Mouse (Mus musculus) layer of hippocampus, adult 2 months (tissue): ENCODE results near the gene Mettl14. TPM values are rescaled to one million over a fixed set of nuclear protein-coding genes. Genes with fewer than 3 reads are reported as not detected.

Source experiments
- DNase-seq, 2 experiments: peaks; one replicate each; pipeline ENCODE4 v3.0.0; 2022; ENCODE audit warnings: low spot score in 2 of 2
- H3K27ac ChIP-seq: fragments of 200-600 bp; 2 replicates; pipeline ENCODE4 v1.8.1; 2022
- H3K4me3 ChIP-seq: fragments of 200-600 bp; 2 replicates; pipeline ENCODE4 v1.8.1; 2022; ENCODE audit warnings: mild to moderate bottlenecking
- CTCF ChIP-seq: fragments of 200-600 bp; conservative IDR thresholded peaks from 2 replicates; pipeline ENCODE4 v1.8.1; 2022; ENCODE audit warnings: antibody characterized with exemption, mild to moderate bottlenecking, moderate library complexity
- total RNA-seq, 2 experiments: library from RNA; stranded (reverse); gene quantifications; 2 replicates each; pipeline ENCODE4 v1.2.3; 2021

The Mettl14 gene
- total RNA-seq, 2 experiments from 2014 or later: 14.9 to 19.1 TPM

DNA sequence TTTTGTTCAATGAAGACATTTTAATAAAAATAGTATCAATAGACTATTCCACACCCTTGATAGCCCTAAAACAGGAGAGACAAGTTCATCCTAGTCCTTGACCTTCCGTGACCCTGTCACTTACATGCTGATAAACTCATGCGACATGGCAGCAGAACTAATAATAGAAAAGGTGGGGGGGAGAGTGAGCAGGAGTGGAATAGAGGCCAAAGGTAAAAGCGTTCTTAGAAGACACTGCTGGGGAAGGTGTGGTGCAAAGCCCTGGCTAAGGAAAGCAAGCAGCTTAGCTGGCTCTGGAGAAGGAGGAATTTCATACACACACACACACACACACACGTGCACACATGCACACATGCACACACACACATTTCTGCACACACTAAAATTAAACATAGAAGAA, 61.6 kb downstream of the Mettl14 start:
- TF ChIP-seq CTCF: no peak
- DNase-seq: no peak
- no peak overlapping the region for H3K4me3 ChIP-seq
- H3K27ac ChIP-seq: no peak overlapping the region

GRCm38 (mm10) chr3:123322147-123322546, 63.8 kb downstream of the Mettl14 start:
- Histone ChIP-seq H3K4me3 (no peak overlapping the region), H3K27ac (no peak overlapping the region)
- DNase-seq: peak; percentile 27 to 62
- TF ChIP-seq CTCF: peak; percentile 87

DNA sequence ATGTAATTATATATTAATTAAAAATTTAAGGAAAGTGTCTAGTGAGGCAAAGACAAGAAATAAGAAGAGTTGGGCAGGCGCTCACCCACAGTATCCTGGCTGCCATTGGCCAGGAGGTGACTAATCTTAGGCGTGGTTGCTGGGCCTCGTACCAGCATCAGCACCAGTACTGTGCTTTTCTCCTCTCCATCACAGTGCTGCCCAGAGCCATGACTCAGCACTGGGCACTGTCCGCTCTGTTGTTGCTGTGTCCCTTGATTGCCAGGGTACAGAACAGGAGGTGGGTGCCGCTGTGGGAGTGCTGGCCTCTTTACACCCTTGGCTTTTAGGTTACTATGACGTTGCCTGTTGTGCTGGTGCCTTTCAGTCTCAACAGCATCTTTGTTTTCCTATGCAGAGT, 64.3 kb downstream of the Mettl14 start:
- Histone ChIP-seq H3K4me3 (no peak overlapping the region), H3K27ac (peak overlapping the region; percentile 49; the same call in 1 of the 2 replicates)
- peak in 1 of 2 experiments; percentile 37 for DNase-seq
- TF ChIP-seq CTCF: no peak

DNA sequence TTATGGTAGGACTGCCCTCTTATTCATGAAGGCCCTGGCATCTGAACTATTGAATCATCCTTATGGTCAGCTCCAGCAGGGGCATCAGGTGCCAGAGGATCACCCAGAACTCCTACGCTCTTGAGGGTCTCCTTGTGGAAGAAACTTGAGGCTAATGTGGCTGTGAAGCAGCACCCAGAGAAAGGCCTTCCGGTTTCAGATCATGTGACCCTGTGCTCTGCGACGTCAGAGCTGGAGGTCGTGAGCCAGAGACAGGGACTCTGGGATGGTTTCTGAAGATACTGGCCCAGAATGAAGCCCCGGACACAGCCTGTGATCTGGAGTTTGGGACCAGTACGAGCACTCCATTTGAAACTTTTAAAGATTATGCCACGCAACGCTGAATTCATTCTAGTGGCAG, 65.6 kb downstream of the Mettl14 start:
- Histone ChIP-seq H3K4me3 (no peak overlapping the region), H3K27ac (no peak overlapping the region)
- DNase-seq: no peak
- TF ChIP-seq CTCF: no peak

Other genes with a start within 250 kb of the Mettl14 start
- 1 to 10 TPM; 3.4 to 3.7 TPM for gene Synpo2, start 150.0 kb downstream of the Mettl14 start, total RNA-seq
- gene Sec24d, start 118.7 kb downstream of the Mettl14 start, total RNA-seq: 10 to 100 TPM; 23.8 to 36.0 TPM
- 10 to 100 TPM; 11.6 to 11.8 TPM for gene Prss12, start 60.8 kb upstream of the Mettl14 start, total RNA-seq